Mouse (Mus musculus) brain, embryonic 14.5 days (tissue): ENCODE results near the gene Card19. TPM values are rescaled to one million over a fixed set of nuclear protein-coding genes. Genes with fewer than 3 reads are reported as not detected.

ENCODE experiments used
- DNase-seq: peaks from one replicate; pipeline ENCODE4 v3.0.0-alpha.2; 2011; ENCODE audit warnings: low read depth
- CTCF ChIP-seq: fragments of 200-500 bp; IDR thresholded peaks from 2 replicates; pipeline ENCODE4 v1.5.1; 2012; ENCODE audit warnings: inconsistent platforms, mild to moderate bottlenecking, moderate library complexity, borderline replicate concordance; ENCODE audit not compliant: insufficient read depth, insufficient read length; ENCODE audit errors: extremely low read depth
- POLR2A ChIP-seq: fragments of 200-500 bp; IDR thresholded peaks from 2 replicates; pipeline ENCODE4 v1.6.1; 2012; ENCODE audit warnings: mild to moderate bottlenecking, inconsistent platforms, borderline replicate concordance; ENCODE audit not compliant: poor library complexity, insufficient read depth, insufficient read length, severe bottlenecking; ENCODE audit errors: extremely low read depth
- polyA plus RNA-seq: library from polyadenylated mRNA; depleted of rRNA; stranded (reverse); fragments of >200 nt; gene quantifications from 2 replicates; pipeline ENCODE4 v1.2.3, GENCODE M21; 2012

Gene Card19
- polyA plus RNA-seq, 1 experiment, result 26.2 TPM

DNA sequence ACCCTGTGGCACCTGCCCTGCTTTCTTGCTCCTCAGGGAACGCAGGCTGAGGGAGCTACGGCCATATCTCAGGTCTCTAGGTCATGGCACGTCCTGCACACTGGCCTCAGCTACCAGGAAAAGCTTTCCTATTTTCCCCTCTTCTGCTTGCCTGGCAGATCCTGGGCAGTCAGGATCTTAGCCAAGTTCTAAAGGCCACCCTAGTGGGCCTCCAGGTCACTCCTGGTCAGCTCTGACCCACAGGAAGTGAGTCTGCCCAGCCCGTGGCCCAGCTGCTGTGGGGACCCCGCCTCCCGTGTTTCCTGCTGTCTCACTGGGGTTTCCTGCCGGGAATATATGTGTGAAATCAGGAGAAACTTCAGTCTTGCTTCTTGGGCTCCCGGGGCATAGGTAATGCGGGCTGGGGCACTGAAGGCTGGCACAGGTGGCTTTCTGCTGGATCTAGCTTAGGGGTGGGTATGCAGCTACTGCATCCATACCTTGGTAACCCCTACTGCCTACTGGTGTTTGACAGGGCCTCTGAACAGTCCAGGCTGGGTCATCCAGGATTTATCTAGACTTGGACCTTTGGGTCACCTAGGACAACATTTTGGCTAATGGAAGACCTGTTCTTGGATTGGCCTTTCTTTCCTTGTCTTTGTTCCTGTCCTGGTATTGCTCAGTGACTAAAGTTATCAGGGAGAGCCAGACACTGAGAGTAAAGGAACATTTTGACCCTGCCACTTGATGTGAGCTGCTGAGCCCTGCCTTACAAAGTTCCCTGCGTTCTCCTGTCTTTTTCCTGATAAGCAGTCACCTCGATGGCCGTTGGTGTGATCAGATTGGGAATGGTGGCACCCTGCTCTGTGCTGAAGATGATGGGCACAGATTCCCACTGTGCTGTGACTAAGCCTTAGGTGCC is 25.6 kb downstream of the Card19 start:
- no peak for DNase-seq
- TF ChIP-seq CTCF, result no peak
- TF ChIP-seq POLR2A, result no peak

DNA sequence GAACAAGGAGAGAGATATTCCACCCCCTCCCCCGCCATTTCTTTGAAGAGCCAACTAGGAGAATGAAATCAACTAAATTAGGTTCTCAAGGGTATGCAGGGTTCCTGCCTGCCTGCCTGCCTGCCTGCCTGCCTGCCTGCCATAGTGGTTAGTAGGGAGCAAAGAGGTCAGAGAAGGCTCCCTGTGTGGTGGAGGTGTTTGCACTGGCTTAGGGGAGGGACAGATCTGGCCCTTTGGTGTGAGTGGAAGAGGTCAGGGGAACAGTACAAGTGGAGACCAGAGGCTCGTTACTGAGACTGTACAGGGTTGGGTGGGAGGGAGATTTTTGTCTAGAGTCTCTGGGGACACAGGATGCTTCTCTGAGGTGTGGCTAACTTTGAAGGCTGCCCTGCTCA is 26.9 kb downstream of the Card19 start:
- TF ChIP-seq CTCF (no peak), POLR2A (no peak)
- no peak for DNase-seq

GRCm38 (mm10) chr13:49188219-49188965 is 27.4 kb downstream of the Card19 start:
- peak; percentile 21 for DNase-seq
- no peak for TF ChIP-seq CTCF
- TF ChIP-seq POLR2A, result no peak

- no peak for TF ChIP-seq CTCF
- TF ChIP-seq POLR2A, result peak; percentile 87
- DNase-seq, result peak; percentile 85
Observed at GRCm38 (mm10) chr13:49187288-49188218, 28.3 kb downstream of the Card19 start, which contains the start of gene Ninj1. Ninj1 (plus strand) TSS chr13:49187485.

- TF ChIP-seq POLR2A (no peak), CTCF (no peak)
- no peak for DNase-seq
Observed at GRCm38 (mm10) chr13:49186798-49187287, 29.0 kb downstream of the Card19 start.

DNA sequence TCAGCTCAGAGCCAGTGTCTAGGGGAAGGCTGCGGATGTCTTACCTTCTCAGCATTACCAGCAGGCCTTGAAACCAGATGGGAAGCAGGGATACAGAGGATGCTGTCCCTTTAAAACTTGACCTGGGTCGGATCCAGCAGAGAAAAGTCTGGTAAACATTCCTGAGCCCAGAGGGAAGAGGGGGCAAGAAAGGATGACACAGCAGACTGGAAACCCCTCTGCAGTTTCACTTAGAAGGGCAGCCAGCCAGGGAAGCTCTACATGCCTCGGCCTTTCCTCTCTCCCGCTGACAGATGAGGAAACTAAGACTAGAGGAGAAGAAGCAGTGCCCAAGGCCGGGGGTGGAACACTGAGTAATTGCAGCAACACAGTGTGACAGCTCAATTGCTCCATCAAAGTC is 32.2 kb downstream of the Card19 start:
- DNase-seq, result no peak
- TF ChIP-seq POLR2A (no peak), CTCF (no peak)

DNA sequence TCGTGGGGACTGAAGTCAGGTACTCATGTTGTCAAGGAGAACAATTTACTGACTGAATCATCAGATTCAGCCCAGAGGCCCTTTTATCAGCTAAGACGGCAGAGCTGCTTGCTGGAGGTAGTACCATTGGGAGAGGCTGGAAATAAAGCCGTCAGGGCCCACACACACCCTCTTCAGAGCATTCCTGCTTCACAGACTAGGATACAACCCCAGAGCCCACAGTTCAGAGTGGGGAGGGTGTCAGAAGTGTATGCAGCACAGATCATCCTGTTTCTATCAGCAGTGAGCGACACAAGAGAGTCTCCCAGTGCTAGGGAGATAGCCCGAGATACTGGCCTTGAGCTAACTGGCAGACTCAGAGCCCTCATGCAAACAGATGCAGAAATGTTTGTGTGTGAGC is 32.7 kb downstream of the Card19 start:
- TF ChIP-seq POLR2A (no peak), CTCF (no peak)
- DNase-seq, result no peak

GRCm38 (mm10) chr13:49181411-49181984 is 34.3 kb downstream of the Card19 start:
- no peak for DNase-seq
- no peak for TF ChIP-seq POLR2A
- TF ChIP-seq CTCF, result no peak

- no peak for DNase-seq
- no peak for TF ChIP-seq POLR2A
- TF ChIP-seq CTCF, result no peak
Observed at GRCm38 (mm10) chr13:49180691-49181090, 35.1 kb downstream of the Card19 start.

DNA sequence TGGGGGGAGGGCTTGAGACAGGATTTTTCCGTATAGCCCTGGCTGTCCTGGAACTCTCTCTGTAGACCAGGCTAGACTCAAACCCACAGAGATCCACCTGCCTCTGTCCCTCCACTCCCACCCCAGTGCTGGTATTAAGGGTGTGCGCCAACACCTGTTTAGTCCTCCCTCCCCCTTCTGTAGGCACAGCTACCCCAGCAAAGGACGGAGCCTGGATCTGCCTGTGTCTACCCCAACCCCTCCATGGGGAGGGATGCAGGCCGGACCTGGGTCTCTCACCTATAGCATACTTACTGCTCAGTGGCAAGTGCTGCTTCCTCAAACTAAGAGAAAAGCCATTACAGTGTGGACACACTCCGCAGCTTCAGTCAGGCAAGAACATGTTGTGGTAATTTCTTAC is 35.6 kb downstream of the Card19 start:
- TF ChIP-seq CTCF (no peak), POLR2A (no peak)
- no peak for DNase-seq

DNA sequence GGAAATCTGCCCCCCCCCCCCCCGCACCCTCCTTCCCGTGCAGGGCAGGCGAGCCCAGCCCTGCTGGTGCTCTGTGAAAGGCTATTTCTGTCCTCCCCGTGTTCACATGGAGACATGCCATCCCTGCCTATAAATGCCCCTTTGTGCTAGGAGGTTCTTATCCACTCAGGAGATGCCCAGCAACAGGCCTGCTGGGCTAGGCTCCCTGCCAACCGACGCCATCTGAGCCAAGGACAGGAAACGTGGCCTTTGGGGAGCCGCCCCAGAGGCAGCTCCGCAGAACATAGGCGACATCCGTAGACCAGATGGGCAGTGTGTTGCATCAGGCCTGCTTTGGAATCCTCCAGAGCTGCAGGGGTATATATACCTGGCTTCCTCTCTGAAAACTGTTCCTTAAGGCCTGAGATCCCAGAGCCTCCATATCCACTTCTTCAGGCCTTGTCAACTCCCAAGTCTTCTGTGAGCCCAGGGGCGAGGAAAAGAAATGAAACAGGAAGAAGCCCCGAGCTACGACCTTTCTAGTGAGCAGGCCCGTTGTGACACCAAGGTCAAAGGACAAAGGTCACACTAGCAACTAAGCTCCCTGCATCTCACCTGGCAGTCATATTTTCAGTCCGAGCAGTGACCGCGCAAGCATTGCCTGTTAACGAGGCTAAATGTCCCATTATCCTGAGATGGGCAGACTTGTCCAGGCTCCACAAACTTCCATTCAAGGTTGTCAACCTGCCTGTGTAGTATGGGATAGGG is 36.8 kb downstream of the Card19 start:
- TF ChIP-seq POLR2A, result no peak
- TF ChIP-seq CTCF, result no peak
- peak; percentile 95 for DNase-seq
